Mouse (Mus musculus) midbrain, embryonic 14.5 days (tissue): ENCODE results near the gene Sorcs2. TPM values are rescaled to one million over a fixed set of nuclear protein-coding genes. Genes with fewer than 3 reads are reported as not detected.
A peak's percentile ranks its signal among the peaks of the same experiment; 100 is the strongest.

Experiments
- ATAC-seq: fragments of 200-750 bp; cut with Nextera tagmentation; 2 replicates; pipeline ENCODE4 v1.8.0; 2017; ENCODE audit warnings: moderate number of reproducible peaks, moderate library complexity; ENCODE audit not compliant: low FRiP score, low TSS enrichment
- DNase-seq: peaks from one replicate; pipeline ENCODE4 v3.0.0-alpha.2; 2015
- H3K27ac ChIP-seq: fragments of 300-500 bp; sonication (generic); replicated peaks from 2 replicates; pipeline ENCODE4 v1.5.1; 2014; ENCODE audit warnings: mild to moderate bottlenecking, low read depth, low read length, moderate library complexity
- H3K27me3 ChIP-seq: fragments of 300-500 bp; sonication (generic); 2 replicates; pipeline ENCODE4 v1.6.1; 2014; ENCODE audit warnings: low read length, control low read depth, mixed read lengths; ENCODE audit not compliant: control insufficient read depth, insufficient read depth
- H3K36me3 ChIP-seq: fragments of 300-500 bp; sonication (generic); 2 replicates; pipeline ENCODE4 v1.6.1; 2014; ENCODE audit warnings: low read length, control low read depth; ENCODE audit not compliant: control insufficient read depth, insufficient read depth
- H3K4me1 ChIP-seq: fragments of 300-500 bp; sonication (generic); 2 replicates; pipeline ENCODE4 v1.6.1; 2014; ENCODE audit warnings: mild to moderate bottlenecking, antibody characterized with exemption, low read length, control low read depth; ENCODE audit not compliant: control insufficient read depth, insufficient read depth
- H3K4me2 ChIP-seq: fragments of 300-500 bp; sonication (generic); 2 replicates; pipeline ENCODE4 v1.6.1; 2014; ENCODE audit warnings: mild to moderate bottlenecking, low read length, moderate library complexity
- H3K4me3 ChIP-seq: fragments of 300-500 bp; sonication (generic); replicated peaks from 2 replicates; pipeline ENCODE4 v1.5.1; 2014; ENCODE audit warnings: low read depth, low read length
- H3K9ac ChIP-seq: fragments of 300-500 bp; sonication (generic); replicated peaks from 2 replicates; pipeline ENCODE4 v1.6.1; 2014; ENCODE audit warnings: mild to moderate bottlenecking, low read length, moderate library complexity
- H3K9me3 ChIP-seq: fragments of 300-500 bp; sonication (generic); 2 replicates; pipeline ENCODE4 v1.6.1; 2016; ENCODE audit warnings: low read length, control low read depth, mixed read lengths; ENCODE audit not compliant: control insufficient read depth
- whole genome bisulfite sequencing: fragments of 180-500 bp; shearing (Covaris S2); extraction: QIAGEN DNeasy Blood & Tissue Kit; methylation state at CpG from one replicate; pipeline ENCODE4 v1.1.7; 2014; 5-methylcytosine and 5-hydroxymethylcytosine counted together
- polyA plus RNA-seq: library from polyadenylated mRNA; unstranded; fragments of >200 nt; fragmentation: Nextera tagmentation; extraction: Ambion mirVana; gene quantifications from 2 replicates; pipeline ENCODE4 v1.2.1, GENCODE M21; 2014

Gene Sorcs2
- polyA plus RNA-seq, 1 experiment from 2014 or later, result 15.1 TPM

GRCm38 (mm10) chr5:36427831-36428230, 29.9 kb upstream of the Sorcs2 start:
- H3K4me3 ChIP-seq, result no peak overlapping the region
- no peaks in the 10 kb centered on the region for H3K27me3 ChIP-seq
- 60% methylated on average over 11 of the region's 11 CpGs for WGBS
- no peak overlapping the region for H3K27ac ChIP-seq
- H3K4me2 ChIP-seq, result no peak overlapping the region
- H3K36me3 ChIP-seq, result no peaks in the 10 kb centered on the region
- H3K9me3 ChIP-seq, result no peaks in the 10 kb centered on the region
- DNase-seq (no peak), ATAC-seq (no peak)
- H3K4me1 ChIP-seq, result no peaks in the 10 kb centered on the region
- no peak overlapping the region; the same call in 1 of the 2 replicates for H3K9ac ChIP-seq

- DNase-seq, result no peak
Measured at GRCm38 (mm10) chr5:36426404-36426803, 28.5 kb upstream of the Sorcs2 start.

GRCm38 (mm10) chr5:36424676-36425075, 26.7 kb upstream of the Sorcs2 start:
- H3K4me2 ChIP-seq, result no peak overlapping the region
- DNase-seq, result no peak
- no peak overlapping the region for H3K27ac ChIP-seq
- H3K27me3 ChIP-seq, result no peaks in the 10 kb centered on the region
- no peak overlapping the region for H3K9ac ChIP-seq
- H3K4me1 ChIP-seq, result no peaks in the 10 kb centered on the region
- ATAC-seq, result no peak
- H3K9me3 ChIP-seq, result no peaks in the 10 kb centered on the region
- no peak overlapping the region for H3K4me3 ChIP-seq
- H3K36me3 ChIP-seq, result no peaks in the 10 kb centered on the region

More at GRCm38 (mm10) chr5:36426404-36426803, 28.5 kb upstream of the Sorcs2 start:
- Histone ChIP-seq H3K4me3 (no peak overlapping the region), H3K9me3 (no peaks in the 10 kb centered on the region), H3K4me1 (no peaks in the 10 kb centered on the region), H3K27me3 (no peaks in the 10 kb centered on the region), H3K9ac (no peak overlapping the region), H3K4me2 (no peak overlapping the region), H3K27ac (no peak overlapping the region), H3K36me3 (no peaks in the 10 kb centered on the region)
- no peak for ATAC-seq
- 88% methylated on average over 5 of the region's 5 CpGs for WGBS

GRCm38 (mm10) chr5:36422689-36423088, 24.8 kb upstream of the Sorcs2 start:
- H3K9ac ChIP-seq, result no peak overlapping the region
- no peak overlapping the region for H3K4me3 ChIP-seq
- no peak overlapping the region for H3K4me2 ChIP-seq
- H3K27me3 ChIP-seq, result no peaks in the 10 kb centered on the region
- H3K9me3 ChIP-seq, result no peaks in the 10 kb centered on the region
- no peaks in the 10 kb centered on the region for H3K4me1 ChIP-seq
- no peak for ATAC-seq
- no peak for DNase-seq
- no peaks in the 10 kb centered on the region for H3K36me3 ChIP-seq
- no peak overlapping the region for H3K27ac ChIP-seq

GRCm38 (mm10) chr5:36419861-36420260, 21.9 kb upstream of the Sorcs2 start:
- Histone ChIP-seq H3K9ac (no peak overlapping the region), H3K27ac (no peak overlapping the region), H3K4me3 (no peak overlapping the region), H3K36me3 (no peaks in the 10 kb centered on the region), H3K4me1 (no peaks in the 10 kb centered on the region), H3K4me2 (no peak overlapping the region), H3K9me3 (no peaks in the 10 kb centered on the region), H3K27me3 (no peaks in the 10 kb centered on the region)
- DNase-seq (no peak), ATAC-seq (no peak)
- WGBS, result 72% methylated on average over 3 of the region's 3 CpGs

- H3K27me3 ChIP-seq, result no peaks in the 10 kb centered on the region
- no peak for DNase-seq
- no peaks in the 10 kb centered on the region for H3K4me1 ChIP-seq
- H3K27ac ChIP-seq, result 0 out of 2 replicates have a peak overlapping the region, but pooled peaks have one; percentile 2
- H3K4me3 ChIP-seq, result no peak overlapping the region
- H3K4me2 ChIP-seq, result no peak overlapping the region
- H3K36me3 ChIP-seq, result no peaks in the 10 kb centered on the region
- H3K9me3 ChIP-seq, result no peaks in the 10 kb centered on the region
- 77% methylated on average over 6 of the region's 6 CpGs for WGBS
- no peak for ATAC-seq
- no peak overlapping the region for H3K9ac ChIP-seq
Measured at GRCm38 (mm10) chr5:36414712-36415331, 16.9 kb upstream of the Sorcs2 start.

- no peak overlapping the region for H3K4me2 ChIP-seq
- 8% methylated on average over 18 of the region's 18 CpGs for WGBS
Measured at GRCm38 (mm10) chr5:36398463-36399364, 775 bp upstream of the Sorcs2 start.

GRCm38 (mm10) chr5:36397384-36397759, 567 bp downstream of the Sorcs2 start:
- H3K4me2 ChIP-seq, result peak overlapping the region; percentile 88
- peak overlapping the region; percentile 91 for H3K9ac ChIP-seq
- no peaks in the 10 kb centered on the region for H3K27me3 ChIP-seq
- peak; percentile 24; the same call in 1 of the 2 replicates for ATAC-seq
- DNase-seq, result peak; percentile 59
- under 1% methylated on average over 36 of the region's 36 CpGs for WGBS
- peak overlapping the region; percentile 70 for H3K27ac ChIP-seq
- H3K36me3 ChIP-seq, result no peaks in the 10 kb centered on the region
- peaks cover 27% of the 10 kb centered on the region for H3K4me1 ChIP-seq
- no peaks in the 10 kb centered on the region for H3K9me3 ChIP-seq
- H3K4me3 ChIP-seq, result peak overlapping the region; percentile 79

More at GRCm38 (mm10) chr5:36398463-36399364, 775 bp upstream of the Sorcs2 start:
- Histone ChIP-seq H3K4me3 (no peak overlapping the region), H3K27me3 (no peaks in the 10 kb centered on the region), H3K9ac (no peak overlapping the region), H3K36me3 (no peaks in the 10 kb centered on the region), H3K4me1 (peaks cover 31% of the 10 kb centered on the region), H3K27ac (no peak overlapping the region), H3K9me3 (no peaks in the 10 kb centered on the region)
- DNase-seq, result peak; percentile 75
- no peak for ATAC-seq
